Mouse (Mus musculus) olfactory bulb, adult 2 months (tissue): ENCODE data around the gene Exo5.
A peak's percentile ranks its signal among the peaks of the same experiment; 100 is the strongest.

Experiments
- CTCF ChIP-seq: fragments of 200-500 bp; IDR thresholded peaks from 2 replicates; pipeline ENCODE4 v1.5.1; 2012; ENCODE audit warnings: low read depth, mild to moderate bottlenecking, low read length, moderate library complexity; ENCODE audit not compliant: insufficient read depth
- POLR2A ChIP-seq: fragments of 200-500 bp; IDR thresholded peaks from 2 replicates; pipeline ENCODE4 v1.6.1; 2012; ENCODE audit warnings: mild to moderate bottlenecking, low read depth, low read length, moderate library complexity; ENCODE audit not compliant: insufficient read depth

- TF ChIP-seq CTCF (peak; percentile 31; the same call in 1 of the 2 replicates), POLR2A (no peak)
Measured at GRCm38 (mm10) chr4:120969382-120970146, 44.7 kb upstream of the Exo5 start.
